Mouse (Mus musculus) layer of hippocampus, postnatal 36 days (tissue): ENCODE data around the gene S100a1. TPM values are rescaled to one million over a fixed set of nuclear protein-coding genes. Genes with fewer than 3 reads are reported as not detected.

ENCODE experiments used
- DNase-seq, 2 experiments: peaks; one replicate each; pipeline ENCODE4 v3.0.0; 2022
- total RNA-seq, 2 experiments: library from RNA; stranded (reverse); gene quantifications; 2 replicates each; pipeline ENCODE4 v1.2.3; 2021

S100a1 gene
- total RNA-seq, 2 experiments from 2014 or later = 95.5 to 98.7 TPM

- no peak for DNase-seq
Measured at GRCm38 (mm10) chr3:90465081-90465685, 49.0 kb downstream of the S100a1 start.

- no peak for DNase-seq
Measured at GRCm38 (mm10) chr3:90464552-90465080, 49.6 kb downstream of the S100a1 start.

- DNase-seq = no peak
Measured at GRCm38 (mm10) chr3:90462579-90462978, 51.6 kb downstream of the S100a1 start.

GRCm38 (mm10) chr3:90461935-90462334 is 52.3 kb downstream of the S100a1 start:
- DNase-seq = no peak

Other genes with a start within 250 kb of the S100a1 start
- gene Dennd4b, start 249.2 kb downstream of the S100a1 start, total RNA-seq = 10 to 100 TPM; 30.5 to 31.8 TPM
- gene Gatad2b, start 221.2 kb downstream of the S100a1 start, total RNA-seq = 100 to 1,000 TPM in 1 of 2 experiments, 10 to 100 TPM in 1; 95.2 to 109 TPM
- gene Slc27a3, start 124.5 kb downstream of the S100a1 start, total RNA-seq = 10 to 100 TPM; 13.9 to 25.2 TPM
- gene Ints3, start 80.8 kb downstream of the S100a1 start, total RNA-seq = 10 to 100 TPM; 78.2 to 80.4 TPM
- 1 to 10 TPM; 4.6 to 6.1 TPM for gene Npr1, start 48.5 kb downstream of the S100a1 start, total RNA-seq
- 10 to 100 TPM; 83.0 to 83.8 TPM for gene Ilf2, start 38.3 kb downstream of the S100a1 start, total RNA-seq
- 10 to 100 TPM; 49.8 to 50.8 TPM for gene Snapin, start 23.4 kb downstream of the S100a1 start, total RNA-seq
- gene Chtop, start 4.9 kb downstream of the S100a1 start, total RNA-seq = 100 to 1,000 TPM; 145 to 152 TPM
- gene S100a13, start within 50 bp of the S100a1 start, total RNA-seq = 10 to 100 TPM; 21.1 to 26.4 TPM
- gene S100a14, start 12.5 kb upstream of the S100a1 start, total RNA-seq = under 1 TPM; 0.53 to 0.67 TPM
- 10 to 100 TPM; 82.5 to 96.2 TPM for gene S100a16, start 22.9 kb upstream of the S100a1 start, total RNA-seq
- gene S100a3, start 46.2 kb upstream of the S100a1 start, total RNA-seq = 1 to 10 TPM; 1.1 to 1.4 TPM
- gene S100a2, start 75.9 kb upstream of the S100a1 start, total RNA-seq = not detected
- not detected for gene Gm42674, start 87.5 kb upstream of the S100a1 start, total RNA-seq
- gene S100a4, start 89.4 kb upstream of the S100a1 start, total RNA-seq = 1 to 10 TPM; 2.7 to 3.8 TPM
- not detected for gene S100a5, start 94.1 kb upstream of the S100a1 start, total RNA-seq
- 10 to 100 TPM; 18.8 to 23.5 TPM for gene S100a6, start 98.5 kb upstream of the S100a1 start, total RNA-seq
- under 1 TPM; 0.61 to 0.62 TPM for gene S100a7a, start 139.6 kb upstream of the S100a1 start, total RNA-seq
- gene S100a8, start 154.6 kb upstream of the S100a1 start, total RNA-seq = under 1 TPM in 1 of 2 experiments, not detected in 1; 0.91 TPM
- under 1 TPM in 1 of 2 experiments, not detected in 1; 0.86 TPM for gene S100a9, start 181.3 kb upstream of the S100a1 start, total RNA-seq
- gene Pglyrp4, start 212.5 kb upstream of the S100a1 start, total RNA-seq = not detected